Mouse (Mus musculus): ENCODE data around the gene Atp6v0c. TPM values are rescaled to one million over a fixed set of nuclear protein-coding genes. Genes with fewer than 3 reads are reported as not detected.

Gene Atp6v0c
- total RNA-seq, 2 experiments from 2014 or later: 142 to 153 TPM

- DNase-seq: no peak
- intact Hi-C loops (cut with DNase I): no loop called here
Measured at GRCm38 (mm10) chr17:24201092-24201491, 31.6 kb upstream of the Atp6v0c start.

- intact Hi-C loops (cut with DNase I): no loop called here
- DNase-seq: no peak
Measured at GRCm38 (mm10) chr17:24199741-24200140, 30.2 kb upstream of the Atp6v0c start.

- no peak for DNase-seq
Measured at GRCm38 (mm10) chr17:24199252-24199651, 29.8 kb upstream of the Atp6v0c start.

GRCm38 (mm10) chr17:24197032-24197824, 27.7 kb upstream of the Atp6v0c start:
- DNase-seq: no peak
- intact Hi-C loops (cut with DNase I): no loop called here

More at GRCm38 (mm10) chr17:24199252-24199651, 29.8 kb upstream of the Atp6v0c start:
- intact Hi-C loops (cut with DNase I): no loop called here

- no peak for DNase-seq
- intact Hi-C loops (cut with DNase I): no loop called here
Measured at GRCm38 (mm10) chr17:24195349-24195748, 25.8 kb upstream of the Atp6v0c start.

- no peak for DNase-seq
- intact Hi-C loops (cut with DNase I): no loop called here
Measured at GRCm38 (mm10) chr17:24193769-24194168, 24.3 kb upstream of the Atp6v0c start.

GRCm38 (mm10) chr17:24193268-24193667, 23.8 kb upstream of the Atp6v0c start:
- intact Hi-C loops (cut with DNase I): no loop called here
- DNase-seq: no peak

- no peak for DNase-seq
- intact Hi-C loops (cut with DNase I): no loop called here
Measured at GRCm38 (mm10) chr17:24192848-24193247, 23.3 kb upstream of the Atp6v0c start.

- no peak for DNase-seq
Measured at GRCm38 (mm10) chr17:24191481-24191880, 22.0 kb upstream of the Atp6v0c start.

GRCm38 (mm10) chr17:24190934-24191333, 21.4 kb upstream of the Atp6v0c start:
- intact Hi-C loops (cut with DNase I): no loop called here
- no peak for DNase-seq

More at GRCm38 (mm10) chr17:24191481-24191880, 22.0 kb upstream of the Atp6v0c start:
- intact Hi-C loops (cut with DNase I): no loop called here

- no peak for DNase-seq
- intact Hi-C loops (cut with DNase I): loop anchor here (5.0 kb wide), 4 partner anchors 68 to 213 kb away; partner anchors contain the start of genes Abca17 and Abca3
Measured at GRCm38 (mm10) chr17:24174259-24174658, 4.8 kb upstream of the Atp6v0c start.

- peak in 1 of 2 experiments; percentile 52 for DNase-seq
- intact Hi-C loops (cut with DNase I): loop anchor here (5.0 kb wide), 4 partner anchors 69 to 214 kb away; partner anchors contain the start of genes Abca17 and Abca3
Measured at GRCm38 (mm10) chr17:24173423-24173822, 3.9 kb upstream of the Atp6v0c start.

GRCm38 (mm10) chr17:24171738-24172137, 2.2 kb upstream of the Atp6v0c start:
- intact Hi-C loops (cut with DNase I): loop anchor here (5.0 kb wide), 4 partner anchors 71 to 216 kb away; partner anchors contain the start of genes Abca17 and Abca3
- DNase-seq: no peak

GRCm38 (mm10) chr17:24170729-24171128, 1.2 kb upstream of the Atp6v0c start:
- intact Hi-C loops (cut with DNase I): loop anchor here (5.0 kb wide), 4 partner anchors 72 to 217 kb away; partner anchors contain the start of genes Abca17 and Abca3

GRCm38 (mm10) chr17:24170125-24170524, 623 bp upstream of the Atp6v0c start:
- no peak for DNase-seq
- intact Hi-C loops (cut with DNase I): loop anchor here (5.0 kb wide), 4 partner anchors 72 to 217 kb away; partner anchors contain the start of genes Abca17 and Abca3

More at GRCm38 (mm10) chr17:24170729-24171128, 1.2 kb upstream of the Atp6v0c start:
- DNase-seq: no peak

GRCm38 (mm10) chr17:24168590-24169277, 768 bp downstream of the Atp6v0c start:
- intact Hi-C loops (cut with DNase I): no loop called here
- peak in 1 of 2 experiments; percentile 35 for DNase-seq

GRCm38 (mm10) chr17:24167891-24168505, 1.5 kb downstream of the Atp6v0c start:
- intact Hi-C loops (cut with DNase I): no loop called here
- no peak for DNase-seq

- intact Hi-C loops (cut with DNase I): no loop called here
Measured at GRCm38 (mm10) chr17:24167120-24167519, 2.4 kb downstream of the Atp6v0c start.

GRCm38 (mm10) chr17:24164566-24165259, 4.8 kb downstream of the Atp6v0c start:
- intact Hi-C loops (cut with DNase I): no loop called here
- no peak for DNase-seq

More at GRCm38 (mm10) chr17:24167120-24167519, 2.4 kb downstream of the Atp6v0c start:
- no peak for DNase-seq
